Mouse (Mus musculus): Measurements from ENCODE around the gene Pdzd7. TPM values are rescaled to one million over a fixed set of nuclear protein-coding genes. Genes with fewer than 3 reads are reported as not detected.

The Pdzd7 gene
- polyA plus RNA-seq (2015; fragmentation: Nextera tagmentation; extraction: Ambion mirVana), result 1.3 and 1.8 TPM in 2 replicates

GRCm38 (mm10) chr19:45045651-45046050, at the start of gene Pdzd7:
Gene Pdzd7, minus strand, starts transcription at chr19:45045717.
- peak within 1 kb of the TSS; percentile 87 for H3K27ac ChIP-seq
- H3K27me3 ChIP-seq, result peaks cover 22% of the 10 kb centered on the region
- 82% methylated on average over 5 of the region's 5 CpGs for WGBS
- H3K4me2 ChIP-seq (replicated peaks), result peak within 1 kb of the TSS; percentile 71
- H3K4me1 ChIP-seq (replicated peaks), result peaks cover 32% of the 10 kb centered on the region
- ATAC-seq, result no peak
- H3K4me3 ChIP-seq (replicated peaks), result peak within 1 kb of the TSS; percentile 49
- peak within 1 kb of the TSS; percentile 68 for H3K9ac ChIP-seq (replicated peaks)
- peaks cover 8% of the 10 kb centered on the region; the same call in 1 of the 2 replicates for H3K36me3 ChIP-seq
- H3K9me3 ChIP-seq, result no peaks in the 10 kb centered on the region

DNA sequence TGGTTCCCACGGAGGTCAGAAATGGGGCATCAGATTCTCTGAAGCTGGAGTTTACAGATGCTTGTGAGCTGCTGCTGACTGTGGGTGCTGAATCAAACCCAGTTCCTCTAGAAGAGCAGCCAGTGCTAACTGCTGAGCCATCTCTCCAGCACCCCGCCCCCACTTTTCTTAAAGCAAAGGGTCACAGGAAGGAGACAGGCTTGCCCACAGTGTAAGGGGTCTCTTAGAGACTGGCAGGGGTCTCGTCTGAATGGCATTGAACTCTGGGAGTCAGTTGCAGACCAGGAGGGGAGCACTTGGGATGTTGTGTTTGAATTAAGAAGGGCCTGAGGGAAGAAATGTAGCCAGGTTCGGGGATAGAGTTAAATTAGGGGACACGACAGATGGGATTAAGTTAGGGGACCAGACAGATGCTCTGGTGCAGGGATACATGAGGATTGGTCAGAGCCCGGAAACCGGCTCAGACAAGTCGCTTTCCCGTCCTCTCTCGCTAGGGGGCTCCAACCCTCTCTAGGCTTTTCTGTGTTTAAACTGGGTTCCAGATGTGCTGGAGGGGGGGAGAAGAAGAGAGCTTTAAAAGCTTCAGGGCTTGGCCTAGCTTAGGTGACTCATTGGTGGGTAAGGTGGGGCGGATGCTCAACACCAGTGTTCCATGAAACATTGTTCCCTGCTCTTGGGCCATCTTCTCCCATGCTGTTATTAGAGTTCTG, 36.5 kb upstream of the Pdzd7 start:
- Histone ChIP-seq H3K27ac (no peak overlapping the region), H3K36me3 (no peaks in the 10 kb centered on the region), H3K27me3 (peaks cover 98% of the 10 kb centered on the region), H3K4me2 (replicated peaks) (no peak overlapping the region), H3K9me3 (no peaks in the 10 kb centered on the region), H3K9ac (replicated peaks) (no peak overlapping the region), H3K4me3 (replicated peaks) (no peak overlapping the region), H3K4me1 (replicated peaks) (peaks cover 23% of the 10 kb centered on the region)
- no peak for ATAC-seq
- WGBS, result 18% methylated on average over 11 of the region's 11 CpGs

GRCm38 (mm10) chr19:45081279-45081678, 35.8 kb upstream of the Pdzd7 start:
- Histone ChIP-seq H3K36me3 (no peaks in the 10 kb centered on the region), H3K9me3 (no peaks in the 10 kb centered on the region), H3K4me1 (replicated peaks) (peaks cover 30% of the 10 kb centered on the region), H3K4me2 (replicated peaks) (peak overlapping the region; percentile 55), H3K4me3 (replicated peaks) (peak overlapping the region; percentile 30; the same call in 1 of the 2 replicates), H3K9ac (replicated peaks) (no peak overlapping the region), H3K27me3 (peaks cover 98% of the 10 kb centered on the region), H3K27ac (no peak overlapping the region)
- ATAC-seq, result no peak
- 2% methylated on average over 5 of the region's 5 CpGs for WGBS

DNA sequence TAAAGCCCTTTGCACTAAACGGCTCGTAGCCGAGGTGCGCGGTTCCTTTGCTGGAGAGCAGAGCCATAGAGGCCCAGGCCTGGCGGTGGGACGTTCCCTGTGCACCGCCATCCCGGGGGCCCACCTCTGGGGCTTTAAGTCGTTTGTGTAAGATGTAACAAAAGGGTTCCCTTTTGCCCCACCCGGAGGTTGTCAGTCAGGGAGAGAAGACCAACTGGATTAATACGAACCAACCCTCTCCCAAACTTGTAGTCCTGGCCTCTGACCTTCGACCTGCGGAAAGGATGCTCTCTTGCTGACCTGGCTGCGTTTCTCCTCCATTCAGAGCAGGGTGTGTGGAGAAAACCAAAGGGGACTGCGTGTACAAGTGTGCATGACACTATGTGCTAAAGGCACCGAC, 35.2 kb upstream of the Pdzd7 start:
- Histone ChIP-seq H3K9me3 (no peaks in the 10 kb centered on the region), H3K9ac (replicated peaks) (peak overlapping the region; percentile 36; the same call in 1 of the 2 replicates), H3K4me1 (replicated peaks) (peaks cover 36% of the 10 kb centered on the region), H3K4me3 (replicated peaks) (peak overlapping the region; percentile 30), H3K36me3 (no peaks in the 10 kb centered on the region), H3K4me2 (replicated peaks) (peak overlapping the region; percentile 55), H3K27ac (no peak overlapping the region), H3K27me3 (peaks cover 98% of the 10 kb centered on the region)
- no peak for ATAC-seq
- under 1% methylated on average over 17 of the region's 17 CpGs for WGBS

GRCm38 (mm10) chr19:45079769-45080515, 34.4 kb upstream of the Pdzd7 start:
- Histone ChIP-seq H3K36me3 (no peaks in the 10 kb centered on the region), H3K4me2 (replicated peaks) (peak overlapping the region; percentile 55), H3K9me3 (no peaks in the 10 kb centered on the region), H3K4me3 (replicated peaks) (peak overlapping the region; percentile 30), H3K4me1 (replicated peaks) (peaks cover 40% of the 10 kb centered on the region), H3K9ac (replicated peaks) (peak overlapping the region; percentile 44; the same call in 1 of the 2 replicates), H3K27ac (no peak overlapping the region), H3K27me3 (peaks cover 97% of the 10 kb centered on the region)
- WGBS, result under 1% methylated on average over 45 of the region's 45 CpGs
- peak; percentile 3; the same call in 1 of the 2 replicates for ATAC-seq

- ATAC-seq, result no peak
- Histone ChIP-seq H3K9ac (replicated peaks) (no peak overlapping the region), H3K27ac (no peak overlapping the region), H3K36me3 (no peaks in the 10 kb centered on the region), H3K27me3 (peaks cover 89% of the 10 kb centered on the region), H3K4me2 (replicated peaks) (peak overlapping the region; percentile 55), H3K4me3 (replicated peaks) (no peak overlapping the region), H3K4me1 (replicated peaks) (peaks cover 43% of the 10 kb centered on the region), H3K9me3 (no peaks in the 10 kb centered on the region)
- WGBS, result 4% methylated on average over 17 of the region's 17 CpGs
Observed at GRCm38 (mm10) chr19:45078971-45079764, 33.7 kb upstream of the Pdzd7 start.

DNA sequence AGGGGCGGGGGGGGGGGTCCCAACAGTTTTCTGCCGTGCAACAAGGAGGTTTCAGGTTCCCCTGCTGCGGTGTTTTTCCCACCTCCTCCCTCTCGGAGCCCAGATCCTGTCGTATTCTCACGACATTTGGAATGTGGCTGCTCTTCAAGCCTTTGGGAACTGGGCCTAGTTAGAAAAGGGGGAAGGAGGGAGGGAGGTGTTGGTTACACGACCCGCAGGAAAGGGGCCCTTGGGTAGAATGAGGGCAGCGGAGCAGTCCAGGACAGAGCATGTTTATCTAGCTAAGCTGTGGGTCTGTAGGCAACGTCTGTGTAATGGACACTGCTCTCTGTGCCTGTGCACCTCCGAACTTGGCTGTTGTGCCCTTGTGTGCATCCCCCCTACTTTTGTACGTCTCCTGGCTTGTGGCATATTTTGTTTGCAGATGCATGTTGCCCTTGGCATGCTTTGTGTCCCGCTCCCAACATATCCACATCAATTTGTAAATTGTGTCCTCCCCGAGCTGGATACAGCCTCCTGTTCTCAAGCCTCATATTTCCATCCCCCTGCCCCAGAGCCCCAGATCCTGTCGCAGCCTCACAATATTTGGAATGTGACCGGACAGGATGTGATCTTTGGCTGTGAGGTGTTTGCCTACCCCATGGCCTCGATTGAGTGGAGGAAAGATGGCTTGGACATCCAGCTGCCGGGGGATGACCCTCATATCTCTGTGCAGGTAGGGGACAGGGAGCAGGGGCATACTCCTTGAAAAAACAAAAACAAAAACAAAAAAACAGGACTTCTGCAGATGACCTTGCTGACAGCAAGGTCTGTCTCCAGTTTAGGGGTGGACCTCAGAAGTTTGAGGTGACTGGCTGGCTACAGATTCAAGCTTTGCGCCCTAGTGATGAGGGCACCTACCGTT, 32.5 kb upstream of the Pdzd7 start:
- no peak for ATAC-seq
- no peak overlapping the region for H3K9ac ChIP-seq (replicated peaks)
- 5% methylated on average over 20 of the region's 20 CpGs for WGBS

DNA sequence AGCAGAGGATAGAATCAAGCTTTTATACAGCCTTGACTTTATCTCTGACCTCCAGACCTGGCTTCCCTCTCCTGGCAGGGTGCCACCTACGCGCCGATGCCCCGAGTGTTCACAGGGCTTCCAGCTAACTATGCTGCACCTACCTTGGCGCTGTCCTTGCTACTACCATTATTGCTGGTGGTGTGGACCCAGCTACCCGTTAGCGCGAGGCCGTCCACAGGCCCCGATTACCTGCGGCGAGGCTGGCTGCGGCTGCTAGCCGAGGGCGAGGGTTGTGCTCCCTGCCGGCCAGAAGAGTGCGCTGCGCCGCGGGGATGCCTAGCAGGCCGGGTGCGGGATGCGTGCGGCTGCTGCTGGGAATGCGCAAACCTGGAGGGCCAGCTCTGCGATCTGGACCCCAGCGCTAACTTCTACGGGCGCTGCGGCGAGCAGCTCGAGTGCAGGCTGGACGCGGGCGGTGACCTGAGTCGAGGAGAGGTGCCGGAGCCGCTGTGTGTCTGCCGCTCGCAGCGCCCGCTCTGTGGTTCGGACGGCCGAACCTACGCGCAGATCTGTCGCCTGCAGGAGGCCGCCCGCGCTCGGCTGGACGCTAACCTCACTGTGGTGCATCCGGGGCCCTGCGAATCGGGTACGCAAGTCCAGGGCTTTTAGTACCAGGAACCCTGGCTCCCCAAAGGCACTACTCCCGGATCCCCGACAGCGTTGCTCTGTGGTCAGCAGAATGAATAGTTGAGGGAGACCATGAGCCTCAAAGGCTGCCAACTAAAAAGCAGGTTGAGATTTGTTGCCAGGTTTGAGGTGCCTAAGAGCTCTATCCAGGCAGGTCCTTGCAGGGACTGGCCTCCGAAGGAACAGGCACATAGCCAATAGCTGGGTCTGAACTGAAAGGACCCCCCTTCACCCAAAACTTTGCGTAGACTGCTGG, 31.3 kb upstream of the Pdzd7 start:
- Histone ChIP-seq H3K4me1 (replicated peaks) (peaks cover 46% of the 10 kb centered on the region), H3K36me3 (no peaks in the 10 kb centered on the region), H3K4me2 (replicated peaks) (peak overlapping the region; percentile 53), H3K4me3 (replicated peaks) (peak overlapping the region; percentile 37), H3K27ac (no peak overlapping the region), H3K9ac (replicated peaks) (peak overlapping the region; percentile 53), H3K9me3 (no peaks in the 10 kb centered on the region), H3K27me3 (peaks cover 76% of the 10 kb centered on the region)
- WGBS, result under 1% methylated on average over 62 of the region's 62 CpGs
- ATAC-seq, result no peak

More for the DNA sequence above, 32.5 kb upstream of the Pdzd7 start:
- Histone ChIP-seq H3K4me1 (replicated peaks) (peaks cover 46% of the 10 kb centered on the region), H3K27ac (no peak overlapping the region), H3K36me3 (no peaks in the 10 kb centered on the region), H3K4me3 (replicated peaks) (no peak overlapping the region), H3K4me2 (replicated peaks) (no peak overlapping the region), H3K27me3 (peaks cover 83% of the 10 kb centered on the region), H3K9me3 (no peaks in the 10 kb centered on the region)

DNA sequence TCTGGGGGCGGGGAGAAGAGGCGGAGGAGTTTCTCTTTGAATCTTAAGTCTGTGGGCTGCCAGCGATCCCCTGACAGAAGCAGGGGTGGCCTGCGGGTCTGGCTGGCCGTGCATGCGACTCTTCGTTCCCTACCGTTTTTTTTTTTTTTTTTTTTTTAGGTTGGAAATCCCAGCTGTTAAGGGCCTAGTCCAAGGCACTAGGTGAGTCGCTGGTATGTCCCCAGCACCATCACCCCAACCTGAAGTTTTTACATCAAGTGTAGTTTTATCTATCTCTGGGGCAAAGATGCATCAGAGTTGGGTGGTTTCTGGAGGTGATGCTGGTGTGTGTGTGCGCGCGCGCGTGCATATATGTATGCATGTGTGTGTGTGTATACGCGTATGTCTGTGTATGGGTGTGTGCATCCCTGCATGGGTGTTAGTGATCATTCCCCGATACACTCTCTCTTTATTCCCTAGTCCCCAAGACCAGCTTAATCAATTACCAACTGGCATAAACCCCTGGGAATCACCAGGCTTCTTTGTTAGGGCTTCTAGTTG, 30.6 kb upstream of the Pdzd7 start:
- ATAC-seq, result no peak
- no peak overlapping the region for H3K9ac ChIP-seq (replicated peaks)
- 5% methylated on average over 17 of the region's 17 CpGs for whole genome bisulfite sequencing
- H3K27me3 ChIP-seq, result peaks cover 76% of the 10 kb centered on the region
- no peaks in the 10 kb centered on the region for H3K9me3 ChIP-seq
- H3K27ac ChIP-seq, result no peak overlapping the region
- peak overlapping the region; percentile 91 for H3K4me2 ChIP-seq (replicated peaks)
- peak overlapping the region; percentile 55 for H3K4me3 ChIP-seq (replicated peaks)
- peaks cover 45% of the 10 kb centered on the region for H3K4me1 ChIP-seq (replicated peaks)
- H3K36me3 ChIP-seq, result no peaks in the 10 kb centered on the region

- H3K27ac ChIP-seq, result no peak overlapping the region
- peak overlapping the region; percentile 75 for H3K9ac ChIP-seq (replicated peaks)
- H3K27me3 ChIP-seq, result peaks cover 71% of the 10 kb centered on the region
- H3K9me3 ChIP-seq, result no peaks in the 10 kb centered on the region
- peak; percentile 41 for ATAC-seq
- under 1% methylated on average over 32 of the region's 32 CpGs for WGBS
- no peaks in the 10 kb centered on the region for H3K36me3 ChIP-seq
- peaks cover 39% of the 10 kb centered on the region for H3K4me1 ChIP-seq (replicated peaks)
- H3K4me2 ChIP-seq (replicated peaks), result peak overlapping the region; percentile 91
- peak overlapping the region; percentile 55 for H3K4me3 ChIP-seq (replicated peaks)
Observed at GRCm38 (mm10) chr19:45075323-45076035, 30.0 kb upstream of the Pdzd7 start.

All from midbrain, embryonic 13.5 days (tissue).